Mouse (Mus musculus): ENCODE measurements around the gene Nr0b2. TPM values are rescaled to one million over a fixed set of nuclear protein-coding genes. Genes with fewer than 3 reads are reported as not detected.

Nr0b2 gene
- total RNA-seq, 1 experiment, result 0.31 TPM

GRCm38 (mm10) chr4:133557041-133557717 is 4.0 kb downstream of the Nr0b2 start:
- no peaks in the 10 kb centered on the region for H3K36me3 ChIP-seq (ENCODE audit: control insufficient read depth, insufficient read depth, low read length, poor library complexity, severe bottlenecking)
- TF ChIP-seq ZC3H11A (IDR thresholded peaks at IDR 0.05; ENCODE audit: borderline replicate concordance, low read depth, low read length), result no peak
- TF ChIP-seq MAFK (IDR thresholded peaks at IDR 0.05; ENCODE audit: insufficient read depth, low read depth, low read length), result no peak
- no peak for TF ChIP-seq CHD2 (IDR thresholded peaks at IDR 0.05; ENCODE audit: low read depth, low read length)
- DNase-seq (ENCODE audit: low read depth, low spot score), result no peak
- in situ Hi-C loops (cut with MboI; ENCODE audit: low sequenced_read_pairs in 2 of 2, unreplicated experiment in 2 of 2), result no loop called here
- no peak overlapping the region for H3K4me3 ChIP-seq (ENCODE audit: insufficient read depth in 1 of 2, low read depth in 1 of 2, low read length in 2 of 2, poor library complexity in 1 of 2, severe bottlenecking in 1 of 2)
- no peak overlapping the region for H3K27ac ChIP-seq (ENCODE audit: insufficient read depth, low read depth, low read length, poor library complexity, severe bottlenecking)
- no peaks in the 10 kb centered on the region for H3K9me3 ChIP-seq (ENCODE audit: control insufficient read depth, insufficient read depth, low read depth, low read length)
- peaks cover 0 to 10% of the 10 kb centered on the region in 2 experiments; a peak in 2 of 4 replicates for H3K4me1 ChIP-seq (ENCODE audit: control insufficient read depth in 2 of 2, insufficient read depth in 2 of 2, low read length in 2 of 2, poor library complexity in 1 of 2)
- no peak overlapping the region for H3K9ac ChIP-seq (ENCODE audit: insufficient read depth, low read depth, low read length, poor library complexity, severe bottlenecking)

GRCm38 (mm10) chr4:133559846-133560245 is 6.7 kb downstream of the Nr0b2 start:
- H3K9ac ChIP-seq (ENCODE audit: insufficient read depth, low read depth, low read length, poor library complexity, severe bottlenecking), result no peak overlapping the region
- DNase-seq (ENCODE audit: low read depth, low spot score), result no peak
- H3K9me3 ChIP-seq (ENCODE audit: control insufficient read depth, insufficient read depth, low read depth, low read length), result no peaks in the 10 kb centered on the region
- H3K4me1 ChIP-seq (ENCODE audit: control insufficient read depth in 2 of 2, insufficient read depth in 2 of 2, low read length in 2 of 2, poor library complexity in 1 of 2), result peaks cover 0 to 9% of the 10 kb centered on the region in 2 experiments; a peak in 2 of 4 replicates
- TF ChIP-seq ZC3H11A (IDR thresholded peaks at IDR 0.05; ENCODE audit: borderline replicate concordance, low read depth, low read length), result no peak
- no peak for TF ChIP-seq CHD2 (IDR thresholded peaks at IDR 0.05; ENCODE audit: low read depth, low read length)
- no peak for TF ChIP-seq ZNF384 (IDR thresholded peaks at IDR 0.05; ENCODE audit: low read depth, low read length)
- no peak for TF ChIP-seq HCFC1 (IDR thresholded peaks at IDR 0.05; ENCODE audit: borderline replicate concordance, insufficient read depth, low read length)
- no peak for TF ChIP-seq MAFK (IDR thresholded peaks at IDR 0.05; ENCODE audit: insufficient read depth, low read depth, low read length)
- in situ Hi-C loops (cut with MboI; ENCODE audit: low sequenced_read_pairs in 2 of 2, unreplicated experiment in 2 of 2), result no loop called here
- H3K4me3 ChIP-seq (ENCODE audit: insufficient read depth in 1 of 2, low read depth in 1 of 2, low read length in 2 of 2, poor library complexity in 1 of 2, severe bottlenecking in 1 of 2), result no peak overlapping the region
- H3K36me3 ChIP-seq (ENCODE audit: control insufficient read depth, insufficient read depth, low read length, poor library complexity, severe bottlenecking), result no peaks in the 10 kb centered on the region
- H3K27ac ChIP-seq (ENCODE audit: insufficient read depth, low read depth, low read length, poor library complexity, severe bottlenecking), result no peak overlapping the region

- H3K9me3 ChIP-seq (ENCODE audit: control insufficient read depth, insufficient read depth, low read depth, low read length), result no peaks in the 10 kb centered on the region
- no peak for DNase-seq (ENCODE audit: low read depth, low spot score)
- no peak overlapping the region for H3K27ac ChIP-seq (ENCODE audit: insufficient read depth, low read depth, low read length, poor library complexity, severe bottlenecking)
- TF ChIP-seq HCFC1 (IDR thresholded peaks at IDR 0.05; ENCODE audit: borderline replicate concordance, insufficient read depth, low read length), result no peak
- no peak for TF ChIP-seq ZC3H11A (IDR thresholded peaks at IDR 0.05; ENCODE audit: borderline replicate concordance, low read depth, low read length)
- no peak for TF ChIP-seq MAFK (IDR thresholded peaks at IDR 0.05; ENCODE audit: insufficient read depth, low read depth, low read length)
- no peak for TF ChIP-seq CHD2 (IDR thresholded peaks at IDR 0.05; ENCODE audit: low read depth, low read length)
- TF ChIP-seq ZNF384 (IDR thresholded peaks at IDR 0.05; ENCODE audit: low read depth, low read length), result no peak
- no peak overlapping the region for H3K4me3 ChIP-seq (ENCODE audit: insufficient read depth in 1 of 2, low read depth in 1 of 2, low read length in 2 of 2, poor library complexity in 1 of 2, severe bottlenecking in 1 of 2)
- peaks cover 0 to 9% of the 10 kb centered on the region in 2 experiments; a peak in 2 of 4 replicates for H3K4me1 ChIP-seq (ENCODE audit: control insufficient read depth in 2 of 2, insufficient read depth in 2 of 2, low read length in 2 of 2, poor library complexity in 1 of 2)
- no peak overlapping the region for H3K9ac ChIP-seq (ENCODE audit: insufficient read depth, low read depth, low read length, poor library complexity, severe bottlenecking)
- in situ Hi-C loops (cut with MboI; ENCODE audit: low sequenced_read_pairs in 2 of 2, unreplicated experiment in 2 of 2), result no loop called here
- no peaks in the 10 kb centered on the region for H3K36me3 ChIP-seq (ENCODE audit: control insufficient read depth, insufficient read depth, low read length, poor library complexity, severe bottlenecking)
Measured at GRCm38 (mm10) chr4:133561622-133562021, 8.4 kb downstream of the Nr0b2 start.

- in situ Hi-C loops (cut with MboI; ENCODE audit: low sequenced_read_pairs in 2 of 2, unreplicated experiment in 2 of 2), result no loop called here
- Histone ChIP-seq H3K9ac (ENCODE audit: insufficient read depth, low read depth, low read length, poor library complexity, severe bottlenecking) (no peak overlapping the region), H3K4me3 (ENCODE audit: insufficient read depth in 1 of 2, low read depth in 1 of 2, low read length in 2 of 2, poor library complexity in 1 of 2, severe bottlenecking in 1 of 2) (no peak overlapping the region), H3K36me3 (ENCODE audit: control insufficient read depth, insufficient read depth, low read length, poor library complexity, severe bottlenecking) (no peaks in the 10 kb centered on the region), H3K9me3 (ENCODE audit: control insufficient read depth, insufficient read depth, low read depth, low read length) (no peaks in the 10 kb centered on the region), H3K27ac (ENCODE audit: insufficient read depth, low read depth, low read length, poor library complexity, severe bottlenecking) (no peak overlapping the region), H3K4me1 (ENCODE audit: control insufficient read depth in 2 of 2, insufficient read depth in 2 of 2, low read length in 2 of 2, poor library complexity in 1 of 2) (peaks cover 0 to 9% of the 10 kb centered on the region in 2 experiments; a peak in 2 of 4 replicates)
- TF ChIP-seq HCFC1 (IDR thresholded peaks at IDR 0.05; ENCODE audit: borderline replicate concordance, insufficient read depth, low read length), result no peak
- TF ChIP-seq CHD2 (IDR thresholded peaks at IDR 0.05; ENCODE audit: low read depth, low read length), result no peak
- no peak for TF ChIP-seq MAFK (IDR thresholded peaks at IDR 0.05; ENCODE audit: insufficient read depth, low read depth, low read length)
- TF ChIP-seq ZC3H11A (IDR thresholded peaks at IDR 0.05; ENCODE audit: borderline replicate concordance, low read depth, low read length), result no peak
- no peak for TF ChIP-seq ZNF384 (IDR thresholded peaks at IDR 0.05; ENCODE audit: low read depth, low read length)
- DNase-seq (ENCODE audit: low read depth, low spot score), result no peak
Measured at GRCm38 (mm10) chr4:133563123-133563571, 10.0 kb downstream of the Nr0b2 start.
